In genomic region chr7:71936690-71937089, GRCm38 (mm10) we compare ENCODE assay signal across 10 mouse cellular contexts.
DNase-seq lines count a peak whose midpoint lies in the region; ATAC-seq lines count a peak whose summit lies in the region.
"Had no signal": no experiment of that assay in that cellular context is flagged by ENCODE, and none has a peak within 500 bp of the region (broad histone marks: within the 10 kb centered on the region; RNA-seq: fewer than 3 reads in every experiment).

No protein-coding gene starts in this region.

- no peak overlapping the region for H3K4me2 ChIP-seq in lung, embryonic 16.5 days (ENCODE audit: low read depth, low read length)
- no peak overlapping the region for H3K4me2 ChIP-seq in forebrain, embryonic 16.5 days (ENCODE audit: low read length)
- no peak overlapping the region for H3K4me2 ChIP-seq in forebrain, embryonic 15.5 days (replicated peaks)
- H3K4me2 ChIP-seq: limb, embryonic 12.5 days; midbrain, embryonic 13.5 days had no signal

- H3K9me3 ChIP-seq in lung, embryonic 16.5 days (ENCODE audit: control insufficient read depth, low read length), result no peaks in the 10 kb centered on the region
- H3K9me3 ChIP-seq in forebrain, embryonic 16.5 days (ENCODE audit: control insufficient read depth, low read length), result no peaks in the 10 kb centered on the region
- no peaks in the 10 kb centered on the region for H3K9me3 ChIP-seq in forebrain, embryonic 15.5 days
- H3K9me3 ChIP-seq: limb, embryonic 12.5 days; midbrain, embryonic 13.5 days had no signal

- no peaks in the 10 kb centered on the region for H3K27me3 ChIP-seq in lung, embryonic 16.5 days (ENCODE audit: control insufficient read depth, insufficient read depth, low read depth, low read length)
- no peaks in the 10 kb centered on the region for H3K27me3 ChIP-seq in forebrain, embryonic 16.5 days (replicated peaks; ENCODE audit: control insufficient read depth, insufficient read depth, low read length)
- no peaks in the 10 kb centered on the region for H3K27me3 ChIP-seq in forebrain, embryonic 15.5 days
- H3K27me3 ChIP-seq: limb, embryonic 12.5 days; midbrain, embryonic 13.5 days had no signal

- peak overlapping the region; percentile 61 for H3K27ac ChIP-seq in lung, embryonic 16.5 days (ENCODE audit: low read length)
- H3K27ac ChIP-seq in forebrain, embryonic 16.5 days (ENCODE audit: low read length), result no peak overlapping the region
- H3K27ac ChIP-seq in forebrain, embryonic 15.5 days (replicated peaks), result no peak overlapping the region
- H3K27ac ChIP-seq: limb, embryonic 12.5 days; midbrain, embryonic 13.5 days had no signal

- H3K4me1 ChIP-seq in lung, embryonic 16.5 days (replicated peaks; ENCODE audit: control insufficient read depth, insufficient read depth, low read length), result 0 out of 2 replicates have a peak, but pooled peaks cover 2% of the 10 kb centered on the region
- peaks cover 3% of the 10 kb centered on the region for H3K4me1 ChIP-seq in forebrain, embryonic 16.5 days (replicated peaks; ENCODE audit: control insufficient read depth, insufficient read depth, low read length)
- H3K4me1 ChIP-seq in forebrain, embryonic 15.5 days, result peaks cover 3% of the 10 kb centered on the region; the same call in 1 of the 2 replicates

- no peaks in the 10 kb centered on the region for H3K36me3 ChIP-seq in lung, embryonic 16.5 days (ENCODE audit: control insufficient read depth, insufficient read depth, low read length)
- H3K36me3 ChIP-seq in forebrain, embryonic 16.5 days (ENCODE audit: control insufficient read depth, insufficient read depth), result no peaks in the 10 kb centered on the region
- no peaks in the 10 kb centered on the region for H3K36me3 ChIP-seq in forebrain, embryonic 15.5 days
- H3K36me3 ChIP-seq: limb, embryonic 12.5 days; midbrain, embryonic 13.5 days had no signal

- no peak overlapping the region for H3K9ac ChIP-seq in lung, embryonic 16.5 days (ENCODE audit: low read length)
- H3K9ac ChIP-seq in forebrain, embryonic 16.5 days (replicated peaks; ENCODE audit: low read depth, low read length), result no peak overlapping the region
- H3K9ac ChIP-seq in forebrain, embryonic 15.5 days (replicated peaks), result no peak overlapping the region
- H3K9ac ChIP-seq: limb, embryonic 12.5 days; midbrain, embryonic 13.5 days had no signal

- peak; percentile 22 for DNase-seq in embryo, embryonic 10 days (ENCODE audit: low spot score)
- no peak for DNase-seq in embryo, embryonic 9.5 days (ENCODE audit: extremely low spot score)
- peak; percentile 22 to 36 for DNase-seq in adrenal gland, postnatal 36 days
- peak; percentile 25 for DNase-seq in kidney, adult 18-20 months
- no peak for DNase-seq in frontal cortex, postnatal 10 days (ENCODE audit: low spot score in 2 of 2)

- WGBS in lung, embryonic 16.5 days, result 64% methylated on average over 4 of the region's 4 CpGs
- 80% methylated on average over 4 of the region's 4 CpGs for WGBS in forebrain, embryonic 16.5 days
- 74% methylated on average over 4 of the region's 4 CpGs for WGBS in forebrain, embryonic 15.5 days

- 0 out of 2 replicates have a peak, but pooled peaks have one; percentile 34 for ATAC-seq in lung, embryonic 16.5 days (ENCODE audit: low read depth)
- no peak for ATAC-seq in forebrain, embryonic 16.5 days
- ATAC-seq in forebrain, embryonic 15.5 days (replicated peaks), result no peak
- ATAC-seq: midbrain, embryonic 13.5 days had no signal

- H3K4me3 ChIP-seq in lung, embryonic 16.5 days (ENCODE audit: low read length), result no peak overlapping the region
- H3K4me3 ChIP-seq in forebrain, embryonic 16.5 days (replicated peaks; ENCODE audit: low read length), result no peak overlapping the region
- H3K4me3 ChIP-seq in forebrain, embryonic 15.5 days, result no peak overlapping the region
- H3K4me3 ChIP-seq: limb, embryonic 12.5 days; midbrain, embryonic 13.5 days had no signal

Comparison
In these comparisons a context has a peak if more than half of its experiments do, and no peak if none do; other contexts are left out.
1. DNase-seq: peak in embryo, embryonic 10 days (single experiment), adrenal gland, postnatal 36 days (2 of 2) and kidney, adult 18-20 months (single experiment); none in embryo, embryonic 9.5 days (single experiment) and frontal cortex, postnatal 10 days (0 of 2).